Mouse (Mus musculus): ENCODE results near the gene Isy1. TPM values are rescaled to one million over a fixed set of nuclear protein-coding genes. Genes with fewer than 3 reads are reported as not detected.

Gene Isy1
- polyA plus RNA-seq, 1 experiment from 2014 or later, result 69.1 TPM

GRCm38 (mm10) chr6:87793821-87794510, 44.6 kb downstream of the Isy1 start:
- WGBS, result 95% methylated on average over 10 of the region's 10 CpGs

DNA sequence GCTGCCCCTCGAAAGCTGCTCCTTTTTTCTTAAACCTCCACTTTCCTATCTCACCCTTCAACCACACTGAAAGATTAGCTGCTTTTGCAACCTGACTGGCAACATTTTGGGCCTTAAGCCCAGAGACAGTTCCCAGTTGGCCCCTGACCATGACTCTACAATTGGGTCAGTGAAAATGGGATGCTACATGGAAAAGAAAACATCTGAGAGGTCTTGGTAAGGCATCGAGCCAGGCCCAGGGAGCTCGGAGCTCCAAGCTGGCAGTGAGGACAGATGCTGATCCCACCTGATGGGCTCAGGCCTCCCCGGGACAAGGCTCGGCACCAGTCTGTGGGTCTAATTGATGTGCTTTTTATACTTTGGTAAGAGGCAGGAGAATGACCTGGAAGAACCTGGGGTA, 46.8 kb downstream of the Isy1 start:
- Histone ChIP-seq H3K27me3 (ENCODE audit: low read depth, poor library complexity, severe bottlenecking) (no peaks in the 10 kb centered on the region), H3K36me3 (peaks cover 26% of the 10 kb centered on the region), H3K4me3 (no peak overlapping the region), H3K9me3 (replicated peaks) (no peaks in the 10 kb centered on the region), H3K4me1 (peaks cover 20% of the 10 kb centered on the region), H3K27ac (replicated peaks) (no peak overlapping the region)
- WGBS, result 93% methylated on average over 5 of the region's 5 CpGs
- no peak for DNase-seq (ENCODE audit: low spot score)

More at GRCm38 (mm10) chr6:87793821-87794510, 44.6 kb downstream of the Isy1 start:
- peaks cover 18% of the 10 kb centered on the region for H3K4me1 ChIP-seq
- H3K36me3 ChIP-seq, result peaks cover 26% of the 10 kb centered on the region
- no peaks in the 10 kb centered on the region for H3K9me3 ChIP-seq (replicated peaks)
- DNase-seq (ENCODE audit: low spot score), result no peak
- no peaks in the 10 kb centered on the region for H3K27me3 ChIP-seq (ENCODE audit: low read depth, poor library complexity, severe bottlenecking)
- no peak overlapping the region for H3K27ac ChIP-seq (replicated peaks)
- H3K4me3 ChIP-seq, result no peak overlapping the region

DNA sequence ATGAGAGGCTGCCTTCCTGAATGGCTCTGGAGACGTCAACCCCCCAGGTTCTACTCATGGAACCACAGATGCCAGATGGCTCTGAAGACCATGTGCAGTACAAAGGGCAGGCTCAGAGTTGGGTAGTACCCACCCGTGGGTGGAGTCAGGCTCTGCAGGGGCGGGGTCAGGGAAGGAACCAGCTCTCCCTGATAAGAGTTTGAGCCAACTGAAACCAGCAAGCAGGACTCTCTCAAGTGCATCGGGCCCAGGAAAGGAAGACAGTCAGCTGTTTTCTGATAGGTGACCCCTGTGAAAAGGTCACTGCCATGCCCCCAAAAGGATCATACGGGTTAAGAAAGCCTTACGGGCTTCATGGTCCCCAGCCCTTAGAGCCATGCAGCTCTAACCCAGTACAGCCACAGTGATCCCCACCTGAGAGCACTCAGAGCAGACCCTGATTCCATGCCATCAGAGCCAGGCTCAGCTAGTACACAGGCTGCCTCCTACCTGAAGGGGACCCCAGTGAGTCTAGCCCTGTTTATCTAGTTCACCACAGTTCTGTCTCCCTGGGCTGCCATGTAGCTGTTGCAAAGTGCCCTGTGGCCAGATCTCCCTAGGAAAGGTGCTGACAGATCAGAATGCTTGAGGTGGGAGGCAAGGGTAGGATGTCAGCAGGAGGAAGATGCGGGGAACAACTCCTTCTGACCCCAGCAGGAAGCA, 47.7 kb downstream of the Isy1 start:
- H3K4me3 ChIP-seq, result no peak overlapping the region
- H3K9me3 ChIP-seq (replicated peaks), result no peaks in the 10 kb centered on the region
- no peaks in the 10 kb centered on the region for H3K27me3 ChIP-seq (ENCODE audit: low read depth, poor library complexity, severe bottlenecking)
- peaks cover 15% of the 10 kb centered on the region for H3K4me1 ChIP-seq
- no peak overlapping the region for H3K27ac ChIP-seq (replicated peaks)
- DNase-seq (ENCODE audit: low spot score), result no peak
- H3K36me3 ChIP-seq, result peaks cover 26% of the 10 kb centered on the region
- 76% methylated on average over 7 of the region's 7 CpGs for WGBS

DNA sequence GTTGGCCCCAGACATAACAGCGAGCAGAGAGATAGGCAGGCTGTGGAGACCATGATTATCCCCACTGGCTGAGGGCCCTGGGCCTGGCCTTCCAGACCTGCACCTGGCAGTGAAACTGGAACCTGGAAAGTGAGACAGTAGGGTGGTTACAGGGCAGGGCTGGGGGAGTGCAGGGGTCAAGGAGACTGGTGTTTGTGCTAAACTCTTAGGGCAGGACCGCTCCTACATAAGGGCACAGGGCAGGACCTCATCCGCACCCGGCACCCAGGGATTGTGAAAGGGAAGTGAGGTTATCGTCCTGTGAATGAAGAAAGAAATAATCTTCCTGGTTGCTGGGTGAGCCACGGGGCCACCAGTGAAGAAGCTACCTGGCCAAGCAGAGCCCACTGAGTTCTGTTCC, 48.8 kb downstream of the Isy1 start:
- WGBS, result 95% methylated on average over 6 of the region's 6 CpGs

GRCm38 (mm10) chr6:87788896-87789587, 49.6 kb downstream of the Isy1 start:
- H3K36me3 ChIP-seq, result peaks cover 22% of the 10 kb centered on the region
- peaks cover 7% of the 10 kb centered on the region; the same call in 1 of the 2 replicates for H3K4me1 ChIP-seq
- DNase-seq (ENCODE audit: low spot score), result no peak
- H3K27me3 ChIP-seq (ENCODE audit: low read depth, poor library complexity, severe bottlenecking), result no peaks in the 10 kb centered on the region
- H3K9me3 ChIP-seq (replicated peaks), result no peaks in the 10 kb centered on the region
- H3K4me3 ChIP-seq, result no peak overlapping the region
- peak overlapping the region; percentile 38; the same call in 1 of the 2 replicates for H3K27ac ChIP-seq (replicated peaks)
- 82% methylated on average over 5 of the region's 5 CpGs for WGBS

More for the DNA sequence above, 48.8 kb downstream of the Isy1 start:
- H3K27me3 ChIP-seq (ENCODE audit: low read depth, poor library complexity, severe bottlenecking), result no peaks in the 10 kb centered on the region
- no peak overlapping the region for H3K4me3 ChIP-seq
- 0 out of 2 replicates have a peak overlapping the region, but pooled peaks have one; percentile 38 for H3K27ac ChIP-seq (replicated peaks)
- no peak for DNase-seq (ENCODE audit: low spot score)
- H3K9me3 ChIP-seq (replicated peaks), result no peaks in the 10 kb centered on the region
- H3K36me3 ChIP-seq, result peaks cover 26% of the 10 kb centered on the region
- H3K4me1 ChIP-seq, result peaks cover 7% of the 10 kb centered on the region; the same call in 1 of the 2 replicates

- no peak for DNase-seq (ENCODE audit: low spot score)
- Histone ChIP-seq H3K27me3 (ENCODE audit: low read depth, poor library complexity, severe bottlenecking) (no peaks in the 10 kb centered on the region), H3K4me3 (no peak overlapping the region), H3K36me3 (peaks cover 22% of the 10 kb centered on the region), H3K27ac (replicated peaks) (no peak overlapping the region), H3K4me1 (peaks cover 7% of the 10 kb centered on the region; the same call in 1 of the 2 replicates), H3K9me3 (replicated peaks) (no peaks in the 10 kb centered on the region)
- WGBS, result 93% methylated on average over 9 of the region's 9 CpGs
Measured at GRCm38 (mm10) chr6:87788266-87788895, 50.2 kb downstream of the Isy1 start.

DNA sequence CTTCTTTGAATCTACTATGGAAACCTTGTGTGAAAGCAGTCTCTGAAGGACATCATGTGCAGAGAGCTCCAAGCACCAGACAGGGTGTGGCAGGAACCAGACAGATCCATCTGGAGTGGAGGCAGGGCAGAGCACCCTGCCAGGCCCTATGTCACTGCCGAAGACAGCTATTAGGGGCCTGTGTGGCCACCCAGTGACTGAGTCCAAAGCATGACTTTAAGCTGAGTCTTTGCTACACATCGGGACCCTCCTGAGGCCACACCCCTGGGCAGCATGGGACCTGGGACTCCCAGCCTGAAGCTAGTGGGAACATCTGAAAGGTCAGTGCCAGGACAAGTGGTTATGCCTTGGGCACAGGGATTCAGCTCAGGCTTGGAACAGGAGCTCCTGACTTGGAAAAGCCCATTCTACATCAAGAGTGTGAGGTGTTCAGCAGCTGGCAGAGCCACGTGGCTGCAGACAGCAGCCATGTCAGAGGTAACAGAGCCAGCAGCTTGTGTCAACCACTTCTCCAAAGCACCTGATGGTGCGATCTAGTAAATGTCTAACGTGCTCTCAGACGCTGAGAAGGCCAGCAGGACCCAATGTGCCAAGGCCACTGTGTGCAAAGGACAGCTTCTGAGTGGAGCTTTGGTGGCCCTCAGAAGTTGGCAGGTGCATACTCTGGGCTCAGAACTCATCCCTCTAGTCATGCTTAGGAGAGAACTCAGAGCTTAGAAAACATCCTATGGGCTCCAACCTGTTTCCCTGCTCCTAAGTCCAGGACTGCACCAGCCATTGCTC, 51.3 kb downstream of the Isy1 start:
- H3K4me1 ChIP-seq, result peaks cover 7% of the 10 kb centered on the region; the same call in 1 of the 2 replicates
- WGBS, result 87% methylated on average over 6 of the region's 6 CpGs
- no peak overlapping the region for H3K4me3 ChIP-seq
- no peaks in the 10 kb centered on the region for H3K27me3 ChIP-seq (ENCODE audit: low read depth, poor library complexity, severe bottlenecking)
- DNase-seq (ENCODE audit: low spot score), result no peak
- 0 out of 2 replicates have a peak overlapping the region, but pooled peaks have one; percentile 17 for H3K27ac ChIP-seq (replicated peaks)
- H3K36me3 ChIP-seq, result peaks cover 12% of the 10 kb centered on the region
- no peaks in the 10 kb centered on the region for H3K9me3 ChIP-seq (replicated peaks)

GRCm38 (mm10) chr6:87786621-87787020, 52.0 kb downstream of the Isy1 start:
- H3K9me3 ChIP-seq (replicated peaks), result no peaks in the 10 kb centered on the region
- H3K36me3 ChIP-seq, result 0 out of 2 replicates have a peak, but pooled peaks cover 6% of the 10 kb centered on the region
- DNase-seq (ENCODE audit: low spot score), result no peak
- peaks cover 7% of the 10 kb centered on the region; the same call in 1 of the 2 replicates for H3K4me1 ChIP-seq
- no peak overlapping the region for H3K27ac ChIP-seq (replicated peaks)
- H3K27me3 ChIP-seq (ENCODE audit: low read depth, poor library complexity, severe bottlenecking), result no peaks in the 10 kb centered on the region
- 94% methylated on average over 5 of the region's 5 CpGs for WGBS
- no peak overlapping the region for H3K4me3 ChIP-seq

- no peaks in the 10 kb centered on the region for H3K9me3 ChIP-seq (replicated peaks)
- H3K4me1 ChIP-seq, result peaks cover 2% of the 10 kb centered on the region; the same call in 1 of the 2 replicates
- no peak overlapping the region for H3K27ac ChIP-seq (replicated peaks)
- 84% methylated on average over 8 of the region's 8 CpGs for WGBS
- no peaks in the 10 kb centered on the region for H3K36me3 ChIP-seq
- no peaks in the 10 kb centered on the region for H3K27me3 ChIP-seq (ENCODE audit: low read depth, poor library complexity, severe bottlenecking)
- no peak overlapping the region for H3K4me3 ChIP-seq
- no peak for DNase-seq (ENCODE audit: low spot score)
Measured at GRCm38 (mm10) chr6:87784033-87784432, 54.6 kb downstream of the Isy1 start.

- Histone ChIP-seq H3K9me3 (replicated peaks) (no peaks in the 10 kb centered on the region), H3K27ac (replicated peaks) (no peak overlapping the region), H3K4me1 (no peaks in the 10 kb centered on the region), H3K36me3 (no peaks in the 10 kb centered on the region), H3K4me3 (no peak overlapping the region), H3K27me3 (ENCODE audit: low read depth, poor library complexity, severe bottlenecking) (no peaks in the 10 kb centered on the region)
- 83% methylated on average over 10 of the region's 10 CpGs for WGBS
- DNase-seq (ENCODE audit: low spot score), result no peak
Measured at GRCm38 (mm10) chr6:87780546-87781301, 57.9 kb downstream of the Isy1 start.
